Mouse (Mus musculus) common myeloid progenitor, adult 5-6 weeks (primary cell): ENCODE data around the gene Fbn1. TPM values are rescaled to one million over a fixed set of nuclear protein-coding genes. Genes with fewer than 3 reads are reported as not detected.

Source experiments
- ATAC-seq: replicated peaks from 2 replicates; pipeline ENCODE4 v1.8.0; 2016; ENCODE audit warnings: low read depth, mild to moderate bottlenecking, moderate TSS enrichment, inconsistent platforms; ENCODE audit not compliant: poor library complexity, severe bottlenecking
- total RNA-seq: library from RNA; stranded (forward); fragments of 200-1000, 187-1606 nt; gene quantifications from 2 replicates; pipeline ENCODE4 v1.2.3, GENCODE M21; 2017

The Fbn1 gene
- total RNA-seq, 1 experiment from 2014 or later, result 0.59 TPM

DNA sequence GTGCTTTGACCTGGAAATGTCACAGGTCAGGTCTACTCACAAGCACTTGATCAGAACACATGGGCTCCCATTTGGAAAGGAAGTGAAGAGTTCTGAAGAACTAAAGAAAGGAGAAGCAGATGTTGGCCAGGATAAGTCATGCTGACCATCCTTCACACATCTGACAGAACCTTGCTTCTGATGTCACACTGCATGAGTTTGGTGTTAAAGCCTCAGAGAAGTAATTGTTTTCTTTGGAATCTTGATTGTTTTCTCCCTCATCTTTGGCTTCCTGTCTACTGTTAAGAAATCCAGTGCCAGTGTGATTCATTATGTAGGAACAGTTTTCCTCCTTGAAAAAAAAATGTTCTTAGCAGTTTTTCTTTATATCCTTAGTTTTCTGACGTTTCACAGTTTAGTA, 238.9 kb downstream of the Fbn1 start:
- ATAC-seq, result no peak

GRCm38 (mm10) chr2:125263753-125264152, 244.0 kb downstream of the Fbn1 start:
- ATAC-seq, result no peak

DNA sequence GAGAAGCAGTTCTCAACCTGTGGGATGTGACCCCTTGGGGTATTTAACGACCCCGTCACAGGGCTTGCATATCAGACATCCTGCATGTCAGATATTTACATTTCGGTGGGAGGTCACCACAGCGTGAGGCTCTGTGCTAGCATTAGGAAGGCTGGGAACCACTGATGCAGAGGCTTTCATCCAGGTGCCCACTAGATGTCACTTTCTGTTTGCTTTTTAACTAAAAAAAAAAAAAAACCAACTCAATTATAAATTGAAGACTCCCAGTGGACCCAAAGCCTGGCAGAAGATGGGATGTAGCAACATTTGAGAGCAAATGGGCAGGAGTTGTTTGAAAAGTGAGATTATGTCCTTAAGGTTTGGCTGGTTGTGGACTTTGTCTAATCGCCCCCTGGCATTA, 244.7 kb downstream of the Fbn1 start:
- 0 out of 2 replicates have a peak, but pooled peaks have one; percentile 43 for ATAC-seq

- ATAC-seq, result no peak
These were observed 247.5 kb downstream of the Fbn1 start for GRCm38 (mm10) chr2:125260326-125260725.

- ATAC-seq, result peak; percentile 64
These were observed 248.3 kb downstream of the Fbn1 start for GRCm38 (mm10) chr2:125259230-125260120.

- ATAC-seq, result no peak
These were observed 251.9 kb downstream of the Fbn1 start for GRCm38 (mm10) chr2:125255886-125256285.

- no peak for ATAC-seq
These were observed 253.2 kb downstream of the Fbn1 start for GRCm38 (mm10) chr2:125254630-125255029.

GRCm38 (mm10) chr2:125253699-125254098, 254.1 kb downstream of the Fbn1 start:
- ATAC-seq, result no peak

- peak; percentile 30 for ATAC-seq
These were observed 255.5 kb downstream of the Fbn1 start for GRCm38 (mm10) chr2:125252275-125252674.

GRCm38 (mm10) chr2:125251781-125252180, 256.0 kb downstream of the Fbn1 start:
- no peak for ATAC-seq

Other genes with a start within 250 kb of the Fbn1 start
- gene Gm9913, start 2.9 kb downstream of the Fbn1 start, total RNA-seq, result not detected in 2 replicates
- 18.2 and 18.5 TPM in 2 replicates for gene Cep152, start 117.1 kb upstream of the Fbn1 start, total RNA-seq
- 124 and 149 TPM in 2 replicates for gene Eid1, start 165.1 kb upstream of the Fbn1 start, total RNA-seq
- gene Shc4, start 216.2 kb upstream of the Fbn1 start, total RNA-seq, result 0.96 TPM in 1 of 2 replicates, not detected in the other